Mouse (Mus musculus) embryonic fibroblast, embryonic 13.5 days (primary cell): ENCODE measurements around the gene Obsl1.

ENCODE experiments used
- CTCF ChIP-seq: IDR thresholded peaks from 2 replicates; pipeline ENCODE4 v1.5.1; 2011; ENCODE audit warnings: mild to moderate bottlenecking, control low read depth, low read length, moderate library complexity, borderline replicate concordance; ENCODE audit not compliant: insufficient read depth
- POLR2A ChIP-seq: IDR thresholded peaks from 2 replicates; pipeline ENCODE4 v1.6.1; 2011; ENCODE audit warnings: low read depth, mild to moderate bottlenecking, control low read depth, low read length, moderate library complexity

DNA sequence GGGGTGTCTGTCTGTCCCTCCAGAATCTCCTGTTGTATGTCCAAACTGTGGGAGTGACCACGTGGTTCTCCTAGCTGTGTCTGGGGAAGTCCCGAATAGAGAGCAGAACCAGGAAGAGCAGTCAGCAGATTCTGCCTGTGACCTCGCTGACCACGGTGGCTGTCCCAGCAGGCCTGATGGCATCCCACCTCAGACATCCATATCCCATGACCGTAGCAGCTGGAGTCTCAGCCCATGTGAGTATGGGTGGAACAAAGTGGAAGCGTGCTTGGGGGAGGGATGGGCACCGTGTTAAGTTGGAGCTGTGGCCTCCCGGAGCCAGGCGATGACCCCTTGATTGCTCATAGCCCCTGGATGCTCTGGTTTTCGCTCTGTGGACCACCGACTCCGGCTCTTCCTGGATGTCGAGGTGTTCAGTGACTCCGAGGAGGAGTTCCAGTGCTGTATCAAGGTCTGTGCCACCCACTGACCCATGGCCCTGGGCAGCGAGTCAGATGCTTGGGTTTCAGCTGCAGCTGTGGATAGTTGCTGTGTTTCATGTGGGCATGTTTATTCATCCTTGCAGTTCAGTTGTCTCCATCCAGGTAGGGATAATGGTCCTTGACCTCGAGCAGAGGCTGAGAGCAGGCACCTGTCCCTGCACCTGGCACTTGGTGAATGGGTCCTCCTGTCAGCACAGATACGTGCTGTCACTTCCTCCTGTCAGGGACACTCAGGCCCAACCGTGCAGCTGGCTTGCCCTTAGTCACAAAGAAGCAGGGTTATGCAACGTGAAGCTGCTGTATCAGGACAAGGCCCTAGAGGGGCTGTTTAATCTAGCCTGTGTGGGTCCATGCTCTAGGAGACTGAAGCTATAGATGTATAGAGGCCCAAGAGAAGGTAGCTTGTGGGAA is 26.3 kb upstream of the Obsl1 start:
- TF ChIP-seq CTCF (no peak), POLR2A (no peak)
